Mouse (Mus musculus) inflammation-experienced regulatory T-cells, adult 16 weeks (primary cell): Measurements from ENCODE around the gene Ebp. TPM values are rescaled to one million over a fixed set of nuclear protein-coding genes. Genes with fewer than 3 reads are reported as not detected.

Experiments
- polyA plus RNA-seq: library from polyadenylated mRNA; unstranded; fragments of 100-300 nt; shearing (Covaris generic); gene quantifications from one replicate; pipeline ENCODE4 v1.2.1, GENCODE M21; 2017

Gene Ebp
- 156 TPM for polyA plus RNA-seq

GRCm38 (mm10) chrX:8193419-8193723 lies at the start of gene Ebp:
Ebp (minus strand) TSS chrX:8193512.

GRCm38 (mm10) chrX:8206015-8206693 lies 12.8 kb upstream of the Ebp start, which contains the start of gene Porcn:
Porcn (minus strand) TSS chrX:8206525.

DNA sequence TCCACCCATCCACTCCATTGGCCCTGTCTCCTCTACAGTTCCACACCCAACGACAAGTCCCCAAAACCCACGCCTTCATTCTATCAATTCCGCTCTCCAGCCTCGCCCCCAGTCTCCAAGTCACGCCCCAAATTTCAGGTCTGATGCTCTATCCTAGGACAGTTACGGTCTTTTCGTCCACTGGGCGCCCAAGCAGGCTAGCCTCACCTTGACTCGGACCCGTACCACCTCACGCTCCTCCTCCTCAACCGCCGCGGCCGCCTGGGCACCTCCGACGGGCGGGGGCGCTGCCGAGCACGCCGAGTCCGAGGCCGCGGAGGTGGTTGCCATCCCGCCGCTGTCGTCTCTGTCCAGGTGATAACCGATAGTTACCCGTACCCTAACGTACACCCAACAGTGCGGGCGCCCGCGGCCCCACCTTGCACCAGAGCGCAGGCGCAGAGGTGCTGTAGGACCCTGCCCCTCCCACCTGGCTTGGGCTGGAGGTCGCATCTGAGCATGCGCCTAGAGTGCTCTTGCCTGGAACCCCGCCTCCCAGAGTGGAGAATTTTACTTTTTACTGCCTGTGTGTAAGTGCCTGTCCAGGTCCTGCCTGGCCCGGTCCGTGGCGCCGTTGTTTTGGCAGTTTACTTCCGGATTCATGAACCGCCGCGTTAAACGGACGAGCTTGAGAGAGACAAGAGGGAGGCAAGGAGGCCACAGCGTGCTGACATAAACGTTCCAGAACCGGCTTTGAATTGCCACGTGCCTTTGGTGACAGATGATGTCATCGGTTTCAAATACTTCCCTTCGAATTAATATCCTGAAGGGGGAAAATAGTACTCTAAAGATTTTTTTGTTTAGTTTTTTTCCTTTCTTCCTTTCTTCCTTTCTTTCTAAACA lies 17.6 kb downstream of the Ebp start, which contains the start of gene Tbc1d25:
TSS of gene Tbc1d25 (minus strand) at position 678 of the 882 bp plus-strand sequence.

DNA sequence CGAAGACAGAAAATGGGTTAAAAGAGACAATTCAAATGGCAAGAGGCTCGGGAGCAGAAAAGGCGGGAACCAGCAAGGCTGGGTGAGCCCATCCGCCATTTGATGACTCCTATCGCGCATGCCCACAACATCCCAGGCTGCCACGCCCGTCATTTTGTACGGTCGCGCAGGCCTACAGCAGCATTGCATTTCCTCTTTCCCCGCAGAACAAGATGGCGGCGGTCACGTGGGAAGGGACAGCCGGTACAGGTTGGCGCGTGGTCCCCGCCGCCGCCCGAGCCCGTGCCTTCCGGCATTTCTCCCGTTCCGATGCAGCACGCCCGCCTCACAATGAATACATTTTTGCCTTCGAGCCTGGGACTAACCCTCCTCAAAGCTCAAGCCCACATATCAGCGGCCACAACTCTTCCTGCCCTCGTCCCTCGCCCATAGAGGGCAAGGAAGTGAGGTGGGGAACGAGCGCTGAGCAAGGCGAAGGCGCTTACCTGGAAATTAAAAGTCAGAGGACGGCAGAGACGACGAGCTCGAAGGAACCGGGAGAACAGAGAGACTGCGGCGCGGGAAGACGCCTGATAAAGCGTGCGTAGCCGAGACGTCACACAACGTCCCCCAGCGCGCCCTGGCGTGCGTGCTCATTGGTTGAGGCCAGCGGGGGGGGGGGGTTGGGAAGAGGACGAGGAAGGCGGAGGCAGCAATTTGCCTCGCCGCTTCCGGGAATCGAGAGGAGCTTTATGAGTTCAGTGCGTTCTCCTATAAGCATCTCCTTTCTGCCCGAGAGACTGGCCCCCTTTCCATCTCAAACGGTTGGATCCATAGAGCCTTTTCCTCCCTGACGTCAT lies 47.9 kb downstream of the Ebp start, which contains the start of gene Rbm3:
TSS of gene Rbm3 (minus strand) at position 728 of the 839 bp plus-strand sequence.

Other genes with a start within 250 kb of the Ebp start
- gene Hdac6, start 245.6 kb downstream of the Ebp start, polyA plus RNA-seq, result 26.4 TPM
- 39.8 TPM for gene Gata1, start 215.4 kb downstream of the Ebp start, polyA plus RNA-seq
- not detected for gene Glod5, start 175.0 kb downstream of the Ebp start, polyA plus RNA-seq
- gene Suv39h1, start 118.8 kb downstream of the Ebp start, polyA plus RNA-seq, result 31.3 TPM
- gene Was, start 103.0 kb downstream of the Ebp start, polyA plus RNA-seq, result 74.8 TPM
- gene Wdr13, start 60.6 kb downstream of the Ebp start, polyA plus RNA-seq, result 36.5 TPM
- 601 TPM for gene Rbm3, start 47.6 kb downstream of the Ebp start, polyA plus RNA-seq
- gene Tbc1d25, start 17.3 kb downstream of the Ebp start, polyA plus RNA-seq, result 17.2 TPM
- gene Porcn, start 13.0 kb upstream of the Ebp start, polyA plus RNA-seq, result 0.16 TPM
- gene Ftsj1, start 58.9 kb upstream of the Ebp start, polyA plus RNA-seq, result 25.7 TPM
- not detected for gene Slc38a5, start 77.6 kb upstream of the Ebp start, polyA plus RNA-seq
- not detected for gene Ssxb10, start 133.9 kb upstream of the Ebp start, polyA plus RNA-seq
- not detected for gene Ssxb9, start 173.5 kb upstream of the Ebp start, polyA plus RNA-seq
- gene Ssxb1, start 219.8 kb upstream of the Ebp start, polyA plus RNA-seq, result not detected